Mouse (Mus musculus): ENCODE measurements around the gene Add2. TPM values are rescaled to one million over a fixed set of nuclear protein-coding genes. Genes with fewer than 3 reads are reported as not detected.

The Add2 gene
- polyA plus RNA-seq, 1 experiment from 2014 or later, result 2.6 TPM

- no peak for ATAC-seq (ENCODE audit: low FRiP score, low TSS enrichment)
- WGBS, result 3% methylated on average over 1 of the region's 1 CpGs
- H3K4me3 ChIP-seq (ENCODE audit: low read length), result no peak overlapping the region
These were observed 30.0 kb downstream of the Add2 start for GRCm38 (mm10) chr6:86058475-86058874.

GRCm38 (mm10) chr6:86059151-86059853 is 30.8 kb downstream of the Add2 start:
- no peaks in the 10 kb centered on the region for H3K4me1 ChIP-seq (ENCODE audit: control insufficient read depth, insufficient read depth, low read length)
- no peak overlapping the region for H3K27ac ChIP-seq (ENCODE audit: low read depth, low read length)
- H3K36me3 ChIP-seq (ENCODE audit: control insufficient read depth, insufficient read depth, low read length), result no peaks in the 10 kb centered on the region
- H3K27me3 ChIP-seq (ENCODE audit: control insufficient read depth, insufficient read depth, low read length), result no peaks in the 10 kb centered on the region
- H3K9ac ChIP-seq (ENCODE audit: low read depth, low read length), result no peak overlapping the region
- 52% methylated on average over 7 of the region's 7 CpGs for WGBS
- no peaks in the 10 kb centered on the region for H3K9me3 ChIP-seq (ENCODE audit: control insufficient read depth, low read length)
- no peak overlapping the region for H3K4me3 ChIP-seq (ENCODE audit: low read length)
- H3K4me2 ChIP-seq (replicated peaks; ENCODE audit: low read depth, low read length), result no peak overlapping the region
- no peak for ATAC-seq (ENCODE audit: low FRiP score, low TSS enrichment)

More at GRCm38 (mm10) chr6:86058475-86058874, 30.0 kb downstream of the Add2 start:
- Histone ChIP-seq H3K4me1 (ENCODE audit: control insufficient read depth, insufficient read depth, low read length) (no peaks in the 10 kb centered on the region), H3K9ac (ENCODE audit: low read depth, low read length) (no peak overlapping the region), H3K36me3 (ENCODE audit: control insufficient read depth, insufficient read depth, low read length) (no peaks in the 10 kb centered on the region), H3K9me3 (ENCODE audit: control insufficient read depth, low read length) (no peaks in the 10 kb centered on the region), H3K27ac (ENCODE audit: low read depth, low read length) (no peak overlapping the region), H3K4me2 (replicated peaks; ENCODE audit: low read depth, low read length) (no peak overlapping the region), H3K27me3 (ENCODE audit: control insufficient read depth, insufficient read depth, low read length) (no peaks in the 10 kb centered on the region; the same call in 1 of the 2 replicates)

- no peaks in the 10 kb centered on the region for H3K9me3 ChIP-seq (ENCODE audit: control insufficient read depth, low read length)
- H3K4me1 ChIP-seq (ENCODE audit: control insufficient read depth, insufficient read depth, low read length), result no peaks in the 10 kb centered on the region
- H3K27ac ChIP-seq (ENCODE audit: low read depth, low read length), result no peak overlapping the region
- WGBS, result 94% methylated on average over 3 of the region's 3 CpGs
- H3K9ac ChIP-seq (ENCODE audit: low read depth, low read length), result no peak overlapping the region
- ATAC-seq (ENCODE audit: low FRiP score, low TSS enrichment), result no peak
- no peaks in the 10 kb centered on the region for H3K27me3 ChIP-seq (ENCODE audit: control insufficient read depth, insufficient read depth, low read length)
- no peaks in the 10 kb centered on the region for H3K36me3 ChIP-seq (ENCODE audit: control insufficient read depth, insufficient read depth, low read length)
- no peak overlapping the region for H3K4me2 ChIP-seq (replicated peaks; ENCODE audit: low read depth, low read length)
- no peak overlapping the region for H3K4me3 ChIP-seq (ENCODE audit: low read length)
These were observed 31.7 kb downstream of the Add2 start for GRCm38 (mm10) chr6:86060170-86060569.

GRCm38 (mm10) chr6:86062226-86062625 is 33.7 kb downstream of the Add2 start:
- no peak overlapping the region for H3K4me3 ChIP-seq (ENCODE audit: low read length)
- no peaks in the 10 kb centered on the region for H3K9me3 ChIP-seq (ENCODE audit: control insufficient read depth, low read length)
- no peak overlapping the region for H3K4me2 ChIP-seq (replicated peaks; ENCODE audit: low read depth, low read length)
- H3K4me1 ChIP-seq (ENCODE audit: control insufficient read depth, insufficient read depth, low read length), result no peaks in the 10 kb centered on the region
- no peaks in the 10 kb centered on the region for H3K27me3 ChIP-seq (ENCODE audit: control insufficient read depth, insufficient read depth, low read length)
- no peaks in the 10 kb centered on the region for H3K36me3 ChIP-seq (ENCODE audit: control insufficient read depth, insufficient read depth, low read length)
- H3K9ac ChIP-seq (ENCODE audit: low read depth, low read length), result no peak overlapping the region
- WGBS, result 43% methylated on average over 5 of the region's 5 CpGs
- H3K27ac ChIP-seq (ENCODE audit: low read depth, low read length), result no peak overlapping the region
- ATAC-seq (ENCODE audit: low FRiP score, low TSS enrichment), result no peak

GRCm38 (mm10) chr6:86062684-86063083 is 34.2 kb downstream of the Add2 start:
- Histone ChIP-seq H3K4me2 (replicated peaks; ENCODE audit: low read depth, low read length) (no peak overlapping the region), H3K9ac (ENCODE audit: low read depth, low read length) (no peak overlapping the region), H3K4me1 (ENCODE audit: control insufficient read depth, insufficient read depth, low read length) (no peaks in the 10 kb centered on the region), H3K36me3 (ENCODE audit: control insufficient read depth, insufficient read depth, low read length) (no peaks in the 10 kb centered on the region), H3K27me3 (ENCODE audit: control insufficient read depth, insufficient read depth, low read length) (no peaks in the 10 kb centered on the region), H3K4me3 (ENCODE audit: low read length) (no peak overlapping the region), H3K9me3 (ENCODE audit: control insufficient read depth, low read length) (no peaks in the 10 kb centered on the region), H3K27ac (ENCODE audit: low read depth, low read length) (no peak overlapping the region)
- 84% methylated on average over 2 of the region's 2 CpGs for WGBS
- no peak for ATAC-seq (ENCODE audit: low FRiP score, low TSS enrichment)

GRCm38 (mm10) chr6:86064318-86065016 is 36.0 kb downstream of the Add2 start:
- Histone ChIP-seq H3K4me3 (ENCODE audit: low read length) (no peak overlapping the region), H3K36me3 (ENCODE audit: control insufficient read depth, insufficient read depth, low read length) (no peaks in the 10 kb centered on the region), H3K4me2 (replicated peaks; ENCODE audit: low read depth, low read length) (no peak overlapping the region), H3K27ac (ENCODE audit: low read depth, low read length) (no peak overlapping the region), H3K9me3 (ENCODE audit: control insufficient read depth, low read length) (no peaks in the 10 kb centered on the region), H3K4me1 (ENCODE audit: control insufficient read depth, insufficient read depth, low read length) (no peaks in the 10 kb centered on the region), H3K27me3 (ENCODE audit: control insufficient read depth, insufficient read depth, low read length) (no peaks in the 10 kb centered on the region), H3K9ac (ENCODE audit: low read depth, low read length) (no peak overlapping the region)
- ATAC-seq (ENCODE audit: low FRiP score, low TSS enrichment), result no peak
- 70% methylated on average over 6 of the region's 6 CpGs for WGBS

GRCm38 (mm10) chr6:86066727-86067126 is 38.2 kb downstream of the Add2 start:
- no peak for ATAC-seq (ENCODE audit: low FRiP score, low TSS enrichment)

GRCm38 (mm10) chr6:86067145-86067544 is 38.7 kb downstream of the Add2 start:
- 67% methylated on average over 5 of the region's 5 CpGs for WGBS

More at GRCm38 (mm10) chr6:86066727-86067126, 38.2 kb downstream of the Add2 start:
- WGBS, result 77% methylated on average over 6 of the region's 6 CpGs
- Histone ChIP-seq H3K9ac (ENCODE audit: low read depth, low read length) (no peak overlapping the region), H3K27ac (ENCODE audit: low read depth, low read length) (no peak overlapping the region), H3K9me3 (ENCODE audit: control insufficient read depth, low read length) (no peaks in the 10 kb centered on the region), H3K4me2 (replicated peaks; ENCODE audit: low read depth, low read length) (no peak overlapping the region), H3K4me3 (ENCODE audit: low read length) (no peak overlapping the region), H3K4me1 (ENCODE audit: control insufficient read depth, insufficient read depth, low read length) (no peaks in the 10 kb centered on the region), H3K36me3 (ENCODE audit: control insufficient read depth, insufficient read depth, low read length) (no peaks in the 10 kb centered on the region), H3K27me3 (ENCODE audit: control insufficient read depth, insufficient read depth, low read length) (no peaks in the 10 kb centered on the region)

GRCm38 (mm10) chr6:86069009-86069408 is 40.5 kb downstream of the Add2 start:
- H3K9ac ChIP-seq (ENCODE audit: low read depth, low read length), result no peak overlapping the region
- H3K36me3 ChIP-seq (ENCODE audit: control insufficient read depth, insufficient read depth, low read length), result no peaks in the 10 kb centered on the region
- H3K4me1 ChIP-seq (ENCODE audit: control insufficient read depth, insufficient read depth, low read length), result no peaks in the 10 kb centered on the region
- H3K9me3 ChIP-seq (ENCODE audit: control insufficient read depth, low read length), result no peaks in the 10 kb centered on the region
- no peak overlapping the region for H3K4me2 ChIP-seq (replicated peaks; ENCODE audit: low read depth, low read length)
- WGBS, result 73% methylated on average over 5 of the region's 5 CpGs
- no peak for ATAC-seq (ENCODE audit: low FRiP score, low TSS enrichment)
- no peak overlapping the region for H3K4me3 ChIP-seq (ENCODE audit: low read length)
- H3K27me3 ChIP-seq (ENCODE audit: control insufficient read depth, insufficient read depth, low read length), result no peaks in the 10 kb centered on the region
- no peak overlapping the region for H3K27ac ChIP-seq (ENCODE audit: low read depth, low read length)

More at GRCm38 (mm10) chr6:86067145-86067544, 38.7 kb downstream of the Add2 start:
- Histone ChIP-seq H3K27ac (ENCODE audit: low read depth, low read length) (no peak overlapping the region), H3K9ac (ENCODE audit: low read depth, low read length) (no peak overlapping the region), H3K4me3 (ENCODE audit: low read length) (no peak overlapping the region), H3K9me3 (ENCODE audit: control insufficient read depth, low read length) (no peaks in the 10 kb centered on the region), H3K4me1 (ENCODE audit: control insufficient read depth, insufficient read depth, low read length) (no peaks in the 10 kb centered on the region), H3K27me3 (ENCODE audit: control insufficient read depth, insufficient read depth, low read length) (no peaks in the 10 kb centered on the region), H3K36me3 (ENCODE audit: control insufficient read depth, insufficient read depth, low read length) (no peaks in the 10 kb centered on the region), H3K4me2 (replicated peaks; ENCODE audit: low read depth, low read length) (no peak overlapping the region)
- ATAC-seq (ENCODE audit: low FRiP score, low TSS enrichment), result no peak

Measured in kidney, embryonic 14.5 days (tissue).